Mouse (Mus musculus) kidney, adult 11 months (tissue): ENCODE measurements around the gene Foxg1.

ENCODE experiments used
- DNase-seq: peaks from one replicate; pipeline ENCODE4 v3.0.0; 2022

Gene Foxg1

GRCm38 (mm10) chr12:49417963-49418362 is 35.5 kb downstream of the Foxg1 start:
- DNase-seq: no peak
